Mouse (Mus musculus): ENCODE data around the gene Tcap. TPM values are rescaled to one million over a fixed set of nuclear protein-coding genes. Genes with fewer than 3 reads are reported as not detected.
A peak's percentile ranks its signal among the peaks of the same experiment; 100 is the strongest.

The Tcap gene
- polyA plus RNA-seq, 1 experiment from 2014 or later, result not detected

DNA sequence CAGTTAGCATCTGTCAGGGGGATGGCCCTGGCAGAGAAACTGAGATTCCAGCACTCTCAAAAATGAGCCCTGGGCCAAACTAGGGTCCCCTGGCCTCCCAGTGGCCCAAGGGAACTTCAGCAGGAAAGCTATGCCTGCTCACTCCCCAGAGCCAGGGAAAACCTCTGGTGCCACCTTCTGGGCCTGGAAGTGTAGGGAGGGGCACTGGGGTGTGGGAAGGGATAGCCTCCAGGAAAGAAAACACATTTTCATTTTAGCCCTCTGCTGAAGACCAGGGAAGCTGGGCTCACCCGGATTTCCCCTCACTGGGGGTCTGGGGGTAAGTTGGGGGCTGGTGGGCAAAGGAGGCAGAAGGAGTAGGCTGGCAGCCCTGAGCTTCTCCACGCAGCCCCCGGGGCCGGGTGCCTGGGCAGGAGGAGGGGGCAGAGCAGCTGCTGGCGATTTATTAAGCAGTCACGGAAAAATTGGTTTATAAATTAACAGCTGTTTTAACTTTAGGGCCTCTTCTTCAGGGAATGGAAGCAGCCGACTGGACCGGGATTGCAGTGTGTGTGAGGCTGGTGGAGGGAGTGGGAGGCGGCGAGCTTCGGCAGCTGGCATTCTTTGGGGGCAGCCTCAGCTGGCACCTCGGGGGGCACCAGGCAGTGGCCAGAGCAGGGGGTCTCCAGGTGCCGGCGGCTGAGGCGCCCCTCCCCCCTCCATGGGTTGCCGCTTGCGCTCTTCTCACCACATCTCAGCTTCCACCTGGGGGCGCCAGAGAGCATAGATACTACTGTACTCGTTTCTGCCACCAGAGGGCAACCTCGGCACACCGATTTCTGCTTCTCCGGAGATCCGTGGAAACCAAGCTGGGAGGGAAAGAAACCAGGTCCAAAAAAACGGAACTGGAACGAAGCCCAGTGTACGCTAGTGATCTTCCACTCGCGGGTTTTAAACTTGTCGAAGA lies 41.3 kb upstream of the Tcap start:
- in situ Hi-C loops (cut with MboI; ENCODE audit: low pct_unique_long_range_greater_than_20kb), result loop anchor here (5.0 kb wide), 1 partner anchor 95 kb away; the partner anchor contains the start of gene Mien1
- no peak for DNase-seq (ENCODE audit: low read depth, low spot score)
- CTCF ChIA-PET, result interaction anchor here (0.6 to 4.6 kb wide), 41 partner anchors 8 to 330 kb away, joined by 3 to 75 read pairs (median 6); partner anchors contain the start of genes Erbb2, Grb7, Mien1 and Pgap3
- ATAC-seq, result peak; percentile 49
- peaks cover 6% of the 10 kb centered on the region for H3K27me3 ChIP-seq
- POLR2A ChIA-PET, result interaction anchor here (0.7 to 2.2 kb wide), 4 partner anchors 14 to 46 kb away, joined by 3 to 7 read pairs (median 4); partner anchors contain the start of gene Stard3
- TF ChIP-seq CTCF (IDR thresholded peaks at IDR 0.05), result peak; percentile 100

DNA sequence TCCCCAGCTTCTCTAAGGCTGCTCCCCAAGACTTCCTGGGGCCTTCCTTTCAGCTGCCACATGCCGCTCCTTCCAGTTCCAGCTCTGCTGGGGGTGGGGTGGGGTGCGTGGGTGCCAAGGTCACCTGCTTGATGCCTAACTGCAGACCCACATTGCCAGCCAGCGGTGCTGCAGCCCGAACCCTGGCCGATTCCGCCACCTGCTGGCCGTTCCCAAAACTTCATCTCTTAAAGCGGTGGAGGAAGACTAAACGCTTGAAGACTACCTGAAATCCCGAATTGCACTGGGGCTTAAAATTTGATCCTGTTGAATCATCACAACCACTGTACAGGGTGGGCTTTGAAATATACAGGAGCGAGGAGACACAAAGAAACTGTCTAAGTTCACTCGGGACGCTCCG lies 38.4 kb upstream of the Tcap start:
- no peaks in the 10 kb centered on the region for H3K27me3 ChIP-seq

DNA sequence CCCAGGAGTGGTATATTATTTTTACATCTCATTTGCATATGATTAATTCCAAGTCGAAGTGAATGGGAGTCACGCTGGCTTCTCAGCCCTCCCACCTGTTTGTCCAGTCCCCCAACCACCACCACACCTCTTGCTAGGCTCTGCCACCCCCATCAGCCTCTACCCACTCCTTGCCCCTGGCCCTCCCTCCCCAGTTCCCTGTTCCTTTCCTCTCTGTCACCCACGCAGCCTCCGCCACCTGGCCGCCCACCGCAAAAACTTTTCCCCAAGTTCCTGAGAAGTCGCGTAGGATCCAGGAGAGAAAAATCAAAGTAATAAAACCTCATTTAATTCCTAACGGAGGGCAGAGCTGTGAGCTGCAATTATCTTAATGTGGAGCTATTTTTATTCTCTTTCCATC lies 37.4 kb upstream of the Tcap start:
- ATAC-seq (no peak), DNase-seq (ENCODE audit: low read depth, low spot score) (no peak)
- TF ChIP-seq CTCF (IDR thresholded peaks at IDR 0.05), result no peak
- ChIA-PET CTCF (no interaction called here), POLR2A (interaction anchor here (1.2 kb wide), 1 partner anchor 12 kb away, joined by 3 read pairs; the partner anchor contains the start of gene Stard3)
- no peaks in the 10 kb centered on the region for H3K27me3 ChIP-seq
- in situ Hi-C loops (cut with MboI; ENCODE audit: low pct_unique_long_range_greater_than_20kb), result no loop called here

More for the DNA sequence above, 38.4 kb upstream of the Tcap start:
- ATAC-seq (no peak), DNase-seq (ENCODE audit: low read depth, low spot score) (no peak)
- ChIA-PET POLR2A (interaction anchor here (0.6 to 1.2 kb wide), 2 partner anchors 9 to 13 kb away, joined by 3 read pairs; partner anchors contain the start of gene Stard3), CTCF (interaction anchor here (1.0 to 4.6 kb wide), 4 partner anchors 11 to 39 kb away, joined by 3 to 75 read pairs (median 39); partner anchors contain the start of gene Stard3)
- in situ Hi-C loops (cut with MboI; ENCODE audit: low pct_unique_long_range_greater_than_20kb), result no loop called here
- TF ChIP-seq CTCF (IDR thresholded peaks at IDR 0.05), result no peak

DNA sequence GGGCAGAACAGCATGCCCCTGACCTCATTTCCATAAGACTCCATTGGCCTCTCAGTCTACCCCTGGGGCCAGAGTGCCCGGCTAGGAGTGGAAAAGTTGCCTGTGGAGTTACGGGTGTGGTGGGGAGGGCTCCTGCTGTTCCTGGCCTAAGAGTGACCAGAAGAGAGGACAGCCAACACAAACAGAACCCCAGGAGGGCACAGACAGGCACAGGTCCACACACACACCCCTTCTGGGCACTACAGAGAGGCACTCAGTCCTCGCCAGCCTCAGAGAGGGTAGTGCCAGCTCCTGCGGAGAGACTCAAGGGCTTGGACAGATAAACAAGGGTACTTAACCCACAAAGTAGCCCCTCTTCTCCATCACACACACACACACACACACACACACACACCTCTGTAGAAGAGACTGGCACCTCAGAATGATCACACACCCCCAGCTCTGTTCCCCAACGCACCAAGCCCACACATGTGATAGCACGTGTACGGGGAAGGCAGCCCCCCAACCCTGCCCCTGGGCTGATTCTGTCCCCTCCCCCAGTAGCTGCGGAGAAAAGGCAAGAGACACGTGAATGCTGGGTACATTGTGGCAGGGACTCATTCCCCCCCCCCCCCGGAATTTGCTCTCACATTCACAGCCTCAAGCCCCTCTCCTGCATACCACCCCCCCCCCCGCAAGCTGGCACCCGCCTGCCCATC lies 36.1 kb upstream of the Tcap start:
- in situ Hi-C loops (cut with MboI; ENCODE audit: low pct_unique_long_range_greater_than_20kb), result no loop called here
- no peaks in the 10 kb centered on the region for H3K27me3 ChIP-seq
- ChIA-PET POLR2A (interaction anchor here (0.6 to 2.1 kb wide), 3 partner anchors 10 to 90 kb away, joined by 3 to 9 read pairs (median 5); partner anchors contain the start of gene Stard3), CTCF (interaction anchor here (1.5 kb wide), 1 partner anchor 42 kb away, joined by 4 read pairs; no protein-coding TSS in a partner anchor)
- DNase-seq (ENCODE audit: low read depth, low spot score) (no peak), ATAC-seq (no peak)
- TF ChIP-seq CTCF (IDR thresholded peaks at IDR 0.05), result no peak

DNA sequence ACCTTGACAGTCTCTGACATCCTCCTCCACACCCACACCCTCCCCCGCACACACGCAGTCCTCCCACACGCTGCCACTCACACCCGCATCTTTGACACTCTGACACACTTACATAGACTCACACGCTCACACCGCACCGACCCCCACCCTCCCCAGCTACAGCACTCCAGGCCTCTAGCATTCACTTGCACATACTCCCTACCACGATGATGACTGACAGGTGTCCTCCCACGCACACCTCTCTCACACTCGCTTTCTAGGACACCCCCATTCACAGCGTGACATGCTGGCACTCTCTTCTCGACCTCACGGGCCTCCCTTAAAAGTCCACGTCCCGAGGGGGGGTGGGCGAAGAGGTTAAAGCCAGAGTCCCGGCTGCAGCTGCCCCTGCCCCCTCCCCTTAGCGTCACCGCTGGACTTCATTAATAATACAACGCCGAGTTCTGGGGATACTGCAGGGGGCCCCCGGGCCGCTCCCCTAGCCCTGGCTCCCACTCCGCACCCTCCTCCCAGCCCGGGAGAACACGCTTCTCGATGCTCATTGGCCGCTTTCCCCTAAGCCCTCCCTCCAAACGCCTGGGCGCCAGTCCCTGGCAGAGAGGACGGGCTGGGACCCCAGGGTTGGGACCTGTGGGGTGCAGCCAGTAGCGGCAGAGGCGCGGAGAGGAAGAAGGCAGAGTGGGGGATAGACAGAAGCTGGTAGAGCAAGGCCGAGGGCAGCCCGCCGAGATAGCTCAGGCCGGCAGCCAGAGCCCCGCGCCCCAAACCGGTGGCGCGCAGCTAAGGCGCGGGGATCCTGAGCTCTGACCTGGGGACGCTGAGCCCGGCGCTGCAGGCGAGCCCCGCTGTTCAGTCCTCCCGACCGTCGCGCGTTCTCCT lies 35.3 kb upstream of the Tcap start, which contains the start of gene Ppp1r1b:
Ppp1r1b (plus strand) TSS at position 322 of the 879 bp plus-strand sequence.
- ATAC-seq (no peak), DNase-seq (ENCODE audit: low read depth, low spot score) (no peak)
- POLR2A ChIA-PET, result interaction anchor here (0.6 to 2.1 kb wide), 3 partner anchors 10 to 90 kb away, joined by 3 to 9 read pairs (median 5); partner anchors contain the start of gene Stard3
- no peaks in the 10 kb centered on the region for H3K27me3 ChIP-seq
- TF ChIP-seq CTCF (IDR thresholded peaks at IDR 0.05), result no peak
- CTCF ChIA-PET, result interaction anchor here (0.8 to 1.5 kb wide), 2 partner anchors 41 to 110 kb away, joined by 3 to 4 read pairs; no protein-coding TSS in a partner anchor
- in situ Hi-C loops (cut with MboI; ENCODE audit: low pct_unique_long_range_greater_than_20kb), result no loop called here

DNA sequence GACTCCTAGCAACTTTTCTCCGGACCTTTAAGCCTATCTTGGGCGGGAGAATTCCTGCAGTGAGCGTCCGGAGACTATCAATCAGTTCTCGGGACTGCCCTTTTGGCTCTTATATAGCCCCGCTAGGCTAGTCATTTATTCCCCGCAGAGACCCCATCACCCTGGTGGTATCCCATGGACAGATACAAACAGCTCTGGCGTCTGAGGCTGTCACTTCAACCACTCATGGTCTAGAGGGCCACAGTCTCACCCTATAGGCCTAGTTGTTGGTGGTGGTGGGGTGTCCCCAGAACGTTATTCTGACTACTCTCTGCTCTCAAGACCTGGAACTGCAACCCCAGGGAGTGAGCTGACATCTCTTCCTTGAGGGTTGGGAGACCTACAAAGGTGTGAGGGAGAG lies 34.3 kb upstream of the Tcap start:
- TF ChIP-seq CTCF (IDR thresholded peaks at IDR 0.05), result no peak
- in situ Hi-C loops (cut with MboI; ENCODE audit: low pct_unique_long_range_greater_than_20kb), result no loop called here
- no peak for ATAC-seq
- POLR2A ChIA-PET, result interaction anchor here (1.1 to 2.1 kb wide), 2 partner anchors 9 to 10 kb away, joined by 3 to 5 read pairs; partner anchors contain the start of gene Stard3
- H3K27me3 ChIP-seq, result no peaks in the 10 kb centered on the region
- CTCF ChIA-PET, result interaction anchor here (0.8 to 1.5 kb wide), 2 partner anchors 40 to 109 kb away, joined by 3 to 4 read pairs; no protein-coding TSS in a partner anchor
- DNase-seq (ENCODE audit: low read depth, low spot score), result no peak

DNA sequence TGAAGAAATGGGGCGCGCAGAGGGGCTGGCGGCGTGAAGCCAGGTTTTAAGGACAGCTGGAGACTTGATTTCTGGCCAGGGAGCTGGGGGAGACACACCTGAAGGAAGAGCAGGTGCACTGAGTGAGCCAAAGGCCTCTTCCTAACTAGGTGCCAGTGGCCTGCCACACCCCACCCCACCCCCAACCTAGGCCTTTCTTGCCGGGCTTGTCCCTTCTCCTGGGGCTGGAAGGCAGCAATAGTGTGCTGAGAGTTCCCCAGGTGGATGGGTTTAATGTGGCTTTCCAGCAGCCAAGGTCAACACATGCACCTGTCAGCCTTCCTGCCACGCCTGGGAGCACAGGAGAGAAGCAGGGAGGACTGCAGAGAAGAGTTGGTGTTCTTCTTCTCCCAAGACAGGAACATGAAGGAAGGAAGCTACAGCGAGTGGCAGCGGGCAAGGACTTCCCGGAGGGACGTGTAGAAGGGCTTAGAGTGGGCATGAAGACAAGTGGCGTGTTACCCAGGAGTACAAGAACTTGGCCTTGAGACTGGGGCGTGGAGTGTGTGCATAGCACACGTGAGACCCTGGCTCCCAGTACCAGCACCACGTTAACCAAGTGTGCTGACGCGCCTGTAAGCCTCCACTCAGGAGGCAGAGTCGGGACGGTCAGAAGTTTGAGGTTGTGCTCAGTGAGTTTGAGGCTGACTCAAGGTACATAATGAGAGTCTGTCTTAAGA lies 31.2 kb upstream of the Tcap start:
- no peak for TF ChIP-seq CTCF (IDR thresholded peaks at IDR 0.05)
- ATAC-seq (no peak), DNase-seq (ENCODE audit: low read depth, low spot score) (no peak)
- CTCF ChIA-PET, result interaction anchor here (1.5 to 7.2 kb wide), 2 partner anchors 9 to 10 kb away, joined by 8 to 75 read pairs; no protein-coding TSS in a partner anchor
- in situ Hi-C loops (cut with MboI; ENCODE audit: low pct_unique_long_range_greater_than_20kb), result no loop called here
- POLR2A ChIA-PET, result no interaction called here
- no peaks in the 10 kb centered on the region for H3K27me3 ChIP-seq

DNA sequence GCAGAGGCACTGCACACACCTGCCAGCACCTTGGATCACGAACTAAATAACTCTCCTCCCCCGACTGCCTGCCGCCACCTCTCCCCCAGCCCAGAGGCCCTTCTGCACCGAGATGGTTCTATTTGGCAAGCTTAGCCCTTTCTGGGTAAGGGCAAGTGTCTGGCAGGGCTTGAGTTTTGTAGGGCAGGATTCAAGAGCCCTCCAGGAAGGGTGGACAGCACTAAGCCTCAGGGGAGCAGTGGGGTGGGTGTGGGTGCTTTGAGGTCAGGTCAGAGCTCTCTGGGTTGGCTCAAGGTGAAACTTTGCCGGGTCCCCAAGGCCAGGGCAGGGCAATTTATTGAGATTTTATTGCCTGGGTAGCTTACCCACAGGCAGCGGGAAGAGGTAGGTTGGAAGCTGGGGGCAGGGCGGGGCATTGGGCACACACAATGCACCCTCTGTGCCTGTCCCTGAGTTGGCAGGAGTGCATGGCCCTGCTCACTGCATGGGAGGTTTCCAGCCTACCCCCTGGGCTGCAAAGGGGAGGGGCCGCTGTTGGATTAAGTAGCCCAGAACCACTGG lies 29.9 kb upstream of the Tcap start:
- POLR2A ChIA-PET, result no interaction called here
- ATAC-seq, result peak; percentile 46
- no peaks in the 10 kb centered on the region for H3K27me3 ChIP-seq
- TF ChIP-seq CTCF (IDR thresholded peaks at IDR 0.05), result no peak
- no peak for DNase-seq (ENCODE audit: low read depth, low spot score)
- CTCF ChIA-PET, result interaction anchor here (0.8 to 7.2 kb wide), 2 partner anchors 10 to 14 kb away, joined by 3 to 75 read pairs; no protein-coding TSS in a partner anchor
- in situ Hi-C loops (cut with MboI; ENCODE audit: low pct_unique_long_range_greater_than_20kb), result no loop called here
